Mouse (Mus musculus) layer of hippocampus, postnatal 36 days (tissue): ENCODE measurements at regions not wholly inside any gene's neighbourhood (a gene's known extent, or its start where the extent isn't known, plus 50 kb on each side); places are given as distances from the start of the nearest gene placed in this dataset.

ENCODE experiments used
- DNase-seq, 2 experiments: peaks; one replicate each; pipeline ENCODE4 v3.0.0; 2022

- DNase-seq, result no peak
Measured at GRCm38 (mm10) chr7:51722420-51722819, 100.6 kb downstream of the Slc17a6 start.

GRCm38 (mm10) chr7:51723955-51724354, 102.1 kb downstream of the Slc17a6 start:
- no peak for DNase-seq

GRCm38 (mm10) chr7:51736285-51736684, 114.5 kb downstream of the Slc17a6 start:
- no peak for DNase-seq

- no peak for DNase-seq
Measured at GRCm38 (mm10) chr7:51739590-51739989, 117.8 kb downstream of the Slc17a6 start.

- no peak for DNase-seq
Measured at GRCm38 (mm10) chr7:51740928-51741327, 119.1 kb downstream of the Slc17a6 start.

- DNase-seq, result no peak
Measured at GRCm38 (mm10) chr7:51742720-51743119, 119.1 kb upstream of the Gas2 start.

GRCm38 (mm10) chr7:51745598-51745997, 116.2 kb upstream of the Gas2 start:
- DNase-seq, result no peak

- peak; percentile 12 to 17 for DNase-seq
Measured at GRCm38 (mm10) chr7:51748633-51749303, 113.0 kb upstream of the Gas2 start.

GRCm38 (mm10) chr7:51749304-51750129, 112.3 kb upstream of the Gas2 start:
- DNase-seq, result peak in 1 of 2 experiments; percentile 26

- DNase-seq, result no peak
Measured at GRCm38 (mm10) chr7:51750271-51750670, 111.5 kb upstream of the Gas2 start.

- no peak for DNase-seq
Measured at GRCm38 (mm10) chr7:51753062-51753461, 108.8 kb upstream of the Gas2 start.

GRCm38 (mm10) chr7:51754208-51754888, 107.5 kb upstream of the Gas2 start:
- DNase-seq, result no peak

- no peak for DNase-seq
Measured at GRCm38 (mm10) chr7:51756218-51756617, 105.6 kb upstream of the Gas2 start.

- DNase-seq, result no peak
Measured at GRCm38 (mm10) chr7:51759536-51760153, 102.2 kb upstream of the Gas2 start.

- no peak for DNase-seq
Measured at GRCm38 (mm10) chr7:51767066-51767465, 94.7 kb upstream of the Gas2 start.

- DNase-seq, result no peak
Measured at GRCm38 (mm10) chr7:51771895-51772871, 89.6 kb upstream of the Gas2 start.

- no peak for DNase-seq
Measured at GRCm38 (mm10) chr7:51775968-51776367, 85.8 kb upstream of the Gas2 start.

GRCm38 (mm10) chr7:51783070-51783776, 78.6 kb upstream of the Gas2 start:
- DNase-seq, result no peak

GRCm38 (mm10) chr7:51783923-51784686, 77.7 kb upstream of the Gas2 start:
- DNase-seq, result no peak
